Mouse (Mus musculus): ENCODE measurements around the gene Dcaf8.

Dcaf8 gene

GRCm38 (mm10) chr1:172219451-172220406 is 71.8 kb downstream of the Dcaf8 start, which contains the start of gene Casq1:
Casq1 (minus strand) TSS chr1:172219868.
- WGBS, result 81% methylated on average over 19 of the region's 19 CpGs

GRCm38 (mm10) chr1:172220414-172220813 is 72.5 kb downstream of the Dcaf8 start:
- 46% methylated on average over 10 of the region's 10 CpGs for WGBS

- WGBS, result 77% methylated on average over 11 of the region's 11 CpGs
These were observed 73.6 kb downstream of the Dcaf8 start for GRCm38 (mm10) chr1:172221297-172222063.

GRCm38 (mm10) chr1:172228209-172228608 is 80.3 kb downstream of the Dcaf8 start:
- WGBS, result 78% methylated on average over 2 of the region's 2 CpGs

GRCm38 (mm10) chr1:172229215-172229614 is 81.3 kb downstream of the Dcaf8 start:
- WGBS, result 89% methylated on average over 1 of the region's 1 CpGs

- 58% methylated on average over 6 of the region's 6 CpGs for WGBS
These were observed 93.2 kb downstream of the Dcaf8 start for GRCm38 (mm10) chr1:172240945-172241708.

- 50% methylated on average over 2 of the region's 2 CpGs for WGBS
These were observed 94.5 kb downstream of the Dcaf8 start for GRCm38 (mm10) chr1:172242401-172242800.

GRCm38 (mm10) chr1:172243547-172244205 is 95.8 kb downstream of the Dcaf8 start:
- WGBS, result 45% methylated on average over 16 of the region's 16 CpGs

- WGBS, result 79% methylated on average over 23 of the region's 23 CpGs
These were observed 96.8 kb downstream of the Dcaf8 start for GRCm38 (mm10) chr1:172244645-172245044.

All from cerebral cortex, adult 2 months (tissue).